Mouse (Mus musculus) small intestine, adult 2 months (tissue): ENCODE data around the gene Tbx6.

Experiments used
- CTCF ChIP-seq: fragments of 200-500 bp; IDR thresholded peaks from 2 replicates; pipeline ENCODE4 v1.5.1; 2012; ENCODE audit warnings: low read depth, mild to moderate bottlenecking, control low read depth, inconsistent platforms, low read length, moderate library complexity, mixed read lengths; ENCODE audit not compliant: insufficient replicate concordance, insufficient read length; ENCODE audit errors: extremely low read depth
- POLR2A ChIP-seq: fragments of 200-500 bp; IDR thresholded peaks from 2 replicates; pipeline ENCODE4 v1.6.1; 2012; ENCODE audit warnings: low read depth, mild to moderate bottlenecking, control low read depth, inconsistent platforms, low read length, moderate library complexity

DNA sequence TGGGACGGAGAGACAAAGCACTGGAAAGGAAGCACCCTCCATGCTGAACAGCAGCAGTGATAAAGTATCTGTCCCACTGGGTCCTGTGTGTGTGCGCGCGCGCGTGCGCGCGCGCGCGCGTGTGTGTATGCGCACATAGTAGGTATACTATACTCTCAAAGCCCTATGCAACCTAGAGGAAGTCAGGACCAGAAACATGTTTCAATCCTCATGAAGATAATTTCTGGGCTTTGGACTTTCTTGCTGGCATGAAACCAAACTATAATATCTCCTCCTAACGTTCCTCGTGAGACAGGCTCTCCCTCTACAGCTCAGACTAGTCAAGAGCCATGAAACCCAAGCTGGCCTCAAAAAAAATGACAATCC, 19.8 kb downstream of the Tbx6 start:
- no peak for TF ChIP-seq CTCF
- TF ChIP-seq POLR2A = no peak
